Mouse (Mus musculus) splenic B cell, adult 2 months (primary cell): ENCODE measurements at regions not wholly inside any gene's neighbourhood (a gene's known extent, or its start where the extent isn't known, plus 50 kb on each side); places are given as distances from the start of the nearest gene placed in this dataset.

Source experiments
- DNase-seq: peaks from one replicate; pipeline ENCODE4 v3.0.0-alpha.2; 2011; ENCODE audit warnings: low read depth, low spot score
- H3K27me3 ChIP-seq: 2 replicates; pipeline ENCODE4 v1.6.1; 2012; ENCODE audit warnings: mild to moderate bottlenecking, low read length, moderate library complexity, mixed read lengths; ENCODE audit not compliant: control insufficient read depth, poor library complexity, insufficient read depth, severe bottlenecking
- H3K36me3 ChIP-seq: 2 replicates; pipeline ENCODE4 v1.6.1; 2012; ENCODE audit warnings: mild to moderate bottlenecking, low read length, moderate library complexity, mixed read lengths; ENCODE audit not compliant: control insufficient read depth, poor library complexity, insufficient read depth, severe bottlenecking

DNA sequence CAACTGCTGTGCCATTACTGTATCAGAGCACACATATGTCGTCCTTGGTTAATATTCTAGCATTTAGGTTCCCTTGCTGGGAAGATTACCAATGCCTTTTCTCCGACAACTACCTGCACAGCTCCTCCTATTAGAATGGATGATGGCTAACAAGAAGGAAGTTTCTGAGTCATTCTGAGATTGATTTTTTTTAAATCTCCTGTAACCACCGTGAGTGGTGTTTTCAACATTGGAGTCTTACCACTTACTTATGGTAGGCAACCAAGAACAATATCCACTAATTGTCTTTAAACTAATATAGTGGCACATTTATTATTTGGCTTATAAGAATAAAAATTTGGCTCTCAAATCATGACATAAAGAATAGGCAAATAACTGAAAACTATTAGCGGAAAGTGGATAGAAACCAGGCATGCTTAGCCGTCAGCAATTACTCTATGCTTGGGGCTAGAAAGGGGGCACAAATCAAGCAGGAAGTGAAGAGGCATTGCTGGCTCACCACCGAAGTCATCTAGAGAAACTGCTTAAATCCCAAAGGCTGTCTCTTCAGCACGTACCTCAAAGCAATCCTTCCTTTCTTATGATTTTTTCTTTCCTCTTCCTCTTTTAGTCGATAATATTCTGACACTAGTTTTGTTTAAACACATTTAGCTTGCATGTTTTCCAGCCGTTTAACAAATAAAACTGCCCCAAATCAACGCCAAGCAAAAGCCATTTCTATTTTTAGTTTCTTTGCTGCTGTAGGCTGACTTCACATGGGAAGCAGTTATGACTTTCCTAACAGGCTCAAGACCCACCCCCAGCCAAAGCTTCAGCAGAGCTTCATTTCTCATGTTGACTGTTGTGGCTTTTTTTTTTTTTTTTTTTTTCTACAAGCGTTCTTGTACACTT lies 484.8 kb upstream of the Gm7489 start:
- Histone ChIP-seq H3K36me3 (no peaks in the 10 kb centered on the region), H3K27me3 (no peaks in the 10 kb centered on the region)
- peak; percentile 68 for DNase-seq

DNA sequence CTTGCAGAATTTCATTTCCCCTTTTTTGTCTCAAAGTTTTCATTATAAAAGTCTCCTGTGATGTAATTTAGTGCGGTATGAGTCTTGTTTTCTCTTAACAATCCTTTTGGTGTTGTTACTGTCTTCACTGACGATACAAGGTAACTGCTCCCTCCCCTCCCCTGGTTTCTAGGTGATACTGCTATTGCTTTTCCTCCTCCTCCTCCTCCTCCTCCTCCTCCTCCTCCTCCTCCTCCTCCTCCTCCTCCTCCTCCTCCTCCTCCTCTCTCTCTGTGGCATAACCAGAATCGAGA lies 484.2 kb upstream of the Gm7489 start:
- DNase-seq, result no peak
- Histone ChIP-seq H3K27me3 (no peaks in the 10 kb centered on the region), H3K36me3 (no peaks in the 10 kb centered on the region)
